Mouse (Mus musculus): ENCODE data around the gene Dyrk1a.

GRCm38 (mm10) chr16:94724747-94725211 is 155.0 kb downstream of the Dyrk1a start:
- no peak for TF ChIP-seq CTCF (IDR thresholded peaks at IDR 0.05; ENCODE audit: low read depth)
- no peak for TF ChIP-seq EP300 (IDR thresholded peaks at IDR 0.05; ENCODE audit: low read depth)
